Mouse (Mus musculus) CH12.LX (cell line): ENCODE data around the gene Got2.

ENCODE experiments used
- CTCF ChIP-seq, 2 experiments: IDR thresholded peaks in 1 of 2; conservative IDR thresholded peaks in 1 of 2; 2 replicates each; pipeline ENCODE4 v1.5.1; 2011 to 2012; ENCODE audit warnings: low read depth in 2 of 2, low read length in 2 of 2, improper control_type of control experiment in 1 of 2, inconsistent platforms in 1 of 2, mild to moderate bottlenecking in 1 of 2, moderate library complexity in 1 of 2
- EP300 ChIP-seq: IDR thresholded peaks from 2 replicates; pipeline ENCODE4 v1.6.1; 2011; ENCODE audit warnings: low read length, improper control_type of control experiment
- MEF2A ChIP-seq: IDR thresholded peaks from 2 replicates; pipeline ENCODE4 v1.6.1; 2014; ENCODE audit warnings: low read depth, mild to moderate bottlenecking, inconsistent platforms, low read length, improper control_type of control experiment, borderline replicate concordance
- POLR2AphosphoS2 ChIP-seq: IDR thresholded peaks from 2 replicates; pipeline ENCODE4 v1.6.1; 2011; ENCODE audit warnings: low read depth, low read length, improper control_type of control experiment

- TF ChIP-seq POLR2AphosphoS2, result no peak
- TF ChIP-seq CTCF (conservative IDR thresholded peaks at IDR 0.05 in 1 of 2, IDR thresholded peaks at IDR 0.05 in 1 of 2; ENCODE audit: low read depth in 2 of 2, low read length in 2 of 2), result no peak
- peak; percentile 90 for TF ChIP-seq MEF2A
- TF ChIP-seq EP300, result peak; percentile 84
Measured at GRCm38 (mm10) chr8:95886647-95887577, 1.4 kb downstream of the Got2 start.
